Mouse (Mus musculus) urinary bladder, postnatal 25 days (tissue): ENCODE results near the gene Hsd17b2.
"Not testable (repeated sequence)": the region's sequence is repeated elsewhere in the genome, so short reads cannot be mapped to it uniquely, and the experiment has no call there.

ENCODE experiments used
- DNase-seq: peaks from one replicate; pipeline ENCODE4 v3.0.0; 2022; ENCODE audit warnings: low spot score

Gene Hsd17b2

GRCm38 (mm10) chr8:117714604-117715003 lies 12.9 kb downstream of the Hsd17b2 start:
- no peak for DNase-seq

GRCm38 (mm10) chr8:117715896-117716295 lies 14.2 kb downstream of the Hsd17b2 start:
- no peak for DNase-seq

- no peak for DNase-seq
Observed at GRCm38 (mm10) chr8:117718152-117718860, 16.6 kb downstream of the Hsd17b2 start.

GRCm38 (mm10) chr8:117726467-117726866 lies 24.8 kb downstream of the Hsd17b2 start:
- no peak for DNase-seq

GRCm38 (mm10) chr8:117727561-117727960 lies 25.9 kb downstream of the Hsd17b2 start:
- no peak for DNase-seq

GRCm38 (mm10) chr8:117728234-117728633 lies 26.5 kb downstream of the Hsd17b2 start:
- no peak for DNase-seq

- no peak for DNase-seq
Observed at GRCm38 (mm10) chr8:117730980-117731379, 29.3 kb downstream of the Hsd17b2 start.

- no peak for DNase-seq
Observed at GRCm38 (mm10) chr8:117736657-117737175, 35.0 kb downstream of the Hsd17b2 start.

- not testable (repeated sequence) for DNase-seq
Observed at GRCm38 (mm10) chr8:117738206-117738605, 36.5 kb downstream of the Hsd17b2 start.

- DNase-seq = no peak
Observed at GRCm38 (mm10) chr8:117740387-117740998, 38.8 kb downstream of the Hsd17b2 start.

GRCm38 (mm10) chr8:117742431-117743012 lies 40.8 kb downstream of the Hsd17b2 start:
- DNase-seq = peak; percentile 50

- DNase-seq = no peak
Observed at GRCm38 (mm10) chr8:117746651-117747050, 44.9 kb downstream of the Hsd17b2 start.

GRCm38 (mm10) chr8:117747428-117747827 lies 45.7 kb downstream of the Hsd17b2 start:
- DNase-seq = no peak

- no peak for DNase-seq
Observed at GRCm38 (mm10) chr8:117747886-117748730, 46.4 kb downstream of the Hsd17b2 start.

GRCm38 (mm10) chr8:117749436-117749835 lies 47.7 kb downstream of the Hsd17b2 start:
- no peak for DNase-seq

GRCm38 (mm10) chr8:117757900-117758299 lies 56.2 kb downstream of the Hsd17b2 start:
- DNase-seq = no peak

- DNase-seq = no peak
Observed at GRCm38 (mm10) chr8:117762776-117763175, 61.1 kb downstream of the Hsd17b2 start.

GRCm38 (mm10) chr8:117764625-117765024 lies 62.9 kb downstream of the Hsd17b2 start:
- DNase-seq = no peak

- DNase-seq = no peak
Observed at GRCm38 (mm10) chr8:117765947-117766346, 64.2 kb downstream of the Hsd17b2 start.

- DNase-seq = no peak
Observed at GRCm38 (mm10) chr8:117768971-117769370, 67.3 kb downstream of the Hsd17b2 start.

GRCm38 (mm10) chr8:117771115-117771836 lies 69.6 kb downstream of the Hsd17b2 start:
- no peak for DNase-seq
